Mouse (Mus musculus) gastrocnemius, postnatal 36 days (tissue): ENCODE measurements around the gene Tjp1. TPM values are rescaled to one million over a fixed set of nuclear protein-coding genes. Genes with fewer than 3 reads are reported as not detected.

ENCODE experiments used
- DNase-seq, 2 experiments: peaks; one replicate each; pipeline ENCODE4 v3.0.0; 2022
- intact Hi-C: fragments of 180-260 bp; cut with DNase I; formaldehyde crosslinking; loops from one replicate; pipeline ENCODE4 v1.15.1; 2025
- long read RNA-seq, 2 experiments: library from polyadenylated mRNA; stranded (forward); transcript quantifications; one replicate each; pipeline ENCODE4 v2.0.0; 2021
- total RNA-seq, 2 experiments: library from RNA; stranded (reverse); gene quantifications; 2 replicates each; pipeline ENCODE4 v1.2.3; 2021

Tjp1 gene
- 10 to 100 TPM; 20.8 to 21.0 TPM for total RNA-seq
- long read RNA-seq, experiment 1, partial matches to known transcripts = 1 of 4 reads
- long read RNA-seq, experiment 1, other reads (novel, unspliced or antisense) = 3 of 4 reads
- long read RNA-seq, experiment 2, partial matches to known transcripts = 1 of 3 reads
- long read RNA-seq, experiment 2, other reads (novel, unspliced or antisense) = 2 of 3 reads

- no peak for DNase-seq
- intact Hi-C loops = no loop called here
Observed at GRCm38 (mm10) chr7:65527071-65528007, at the start of gene Tjp1. TSS of gene Tjp1 (minus strand) at chr7:65527781.

DNA sequence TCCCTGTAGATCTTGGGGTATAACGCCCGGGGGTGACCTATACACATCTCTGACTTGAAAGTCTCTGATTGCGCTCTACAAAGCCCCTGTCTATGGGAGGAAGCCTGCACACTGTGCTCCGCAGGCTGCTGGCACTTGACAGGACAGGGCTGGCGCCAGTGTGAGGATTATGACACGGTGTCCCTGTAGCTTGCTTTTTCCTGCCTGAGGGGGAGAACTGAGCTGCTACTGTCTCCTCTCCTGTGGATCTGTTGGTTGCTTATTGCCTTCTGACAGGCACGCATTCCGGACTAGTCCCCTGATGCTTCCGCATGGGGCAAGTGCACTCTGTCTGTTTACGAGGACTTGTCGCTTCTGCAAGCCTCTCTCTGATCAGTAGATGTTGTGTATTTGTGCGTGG is 49.5 kb upstream of the Tjp1 start:
- intact Hi-C loops = no loop called here
- no peak for DNase-seq

DNA sequence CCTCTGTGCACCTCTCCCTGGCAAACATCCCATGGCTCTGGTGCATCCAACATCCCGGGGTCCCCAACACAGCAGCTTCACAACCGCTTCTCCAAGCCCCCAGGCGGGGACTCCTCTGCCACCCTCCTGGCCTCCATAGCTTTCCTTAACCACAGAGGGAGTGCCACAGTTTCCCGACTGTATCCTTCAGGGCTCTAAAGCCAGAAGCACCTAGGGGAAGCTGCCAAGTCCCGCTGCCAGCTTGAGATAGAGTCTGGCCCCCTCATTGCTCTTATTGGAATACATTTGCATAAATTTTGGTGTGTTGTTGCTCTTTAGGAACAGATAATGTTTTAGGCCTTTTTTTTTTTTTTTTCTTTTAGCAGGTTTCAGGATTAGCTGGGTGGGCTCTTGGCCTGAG is 45.1 kb upstream of the Tjp1 start:
- intact Hi-C loops = no loop called here

GRCm38 (mm10) chr7:65570691-65571090 is 43.1 kb upstream of the Tjp1 start:
- intact Hi-C loops = no loop called here
- DNase-seq = no peak

More for the DNA sequence above, 45.1 kb upstream of the Tjp1 start:
- DNase-seq = no peak

DNA sequence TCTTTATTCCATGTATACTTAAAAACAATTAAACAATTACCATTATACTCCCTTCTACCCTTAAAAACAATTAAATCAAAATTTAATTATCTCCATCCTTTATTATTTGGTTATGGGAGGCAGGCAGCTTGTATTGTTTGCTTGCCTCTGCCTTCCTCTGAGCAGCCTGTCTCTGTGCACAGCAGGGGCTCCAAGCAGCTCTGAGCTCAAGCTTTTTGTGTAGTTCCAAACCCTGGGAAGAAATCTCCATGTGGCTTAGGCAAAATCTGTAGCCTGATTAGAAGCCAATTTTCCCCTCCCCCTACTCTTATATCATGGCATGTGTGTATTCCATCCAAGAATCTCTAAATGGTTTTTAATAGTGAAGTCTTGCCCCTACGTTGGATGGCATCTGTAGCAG is 28.4 kb upstream of the Tjp1 start:
- no peak for DNase-seq
- intact Hi-C loops = no loop called here

GRCm38 (mm10) chr7:65545741-65546140 is 18.2 kb upstream of the Tjp1 start:
- intact Hi-C loops = no loop called here
- no peak for DNase-seq

DNA sequence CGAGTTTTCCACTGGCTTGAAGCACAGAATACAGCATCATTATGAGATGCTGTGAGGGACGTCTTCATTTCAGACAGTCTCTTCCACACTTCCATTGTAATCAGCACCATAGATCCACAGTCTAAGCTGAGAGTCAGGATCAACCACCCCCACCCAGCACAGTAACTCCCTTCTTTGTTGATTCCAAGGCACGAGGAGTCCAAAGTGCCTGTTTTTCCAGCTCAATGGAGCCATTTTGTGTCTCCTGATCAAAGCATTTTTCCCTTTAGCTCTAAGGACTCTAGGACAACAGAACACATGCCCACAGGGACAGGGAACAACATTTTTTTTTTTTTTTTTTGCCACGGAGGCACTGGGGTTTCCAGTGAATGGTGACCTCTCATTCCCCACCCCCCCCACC is 5.1 kb upstream of the Tjp1 start:
- intact Hi-C loops = no loop called here
- DNase-seq = no peak

GRCm38 (mm10) chr7:65523116-65523515 is 4.5 kb downstream of the Tjp1 start:
- DNase-seq = no peak
- intact Hi-C loops = no loop called here

DNA sequence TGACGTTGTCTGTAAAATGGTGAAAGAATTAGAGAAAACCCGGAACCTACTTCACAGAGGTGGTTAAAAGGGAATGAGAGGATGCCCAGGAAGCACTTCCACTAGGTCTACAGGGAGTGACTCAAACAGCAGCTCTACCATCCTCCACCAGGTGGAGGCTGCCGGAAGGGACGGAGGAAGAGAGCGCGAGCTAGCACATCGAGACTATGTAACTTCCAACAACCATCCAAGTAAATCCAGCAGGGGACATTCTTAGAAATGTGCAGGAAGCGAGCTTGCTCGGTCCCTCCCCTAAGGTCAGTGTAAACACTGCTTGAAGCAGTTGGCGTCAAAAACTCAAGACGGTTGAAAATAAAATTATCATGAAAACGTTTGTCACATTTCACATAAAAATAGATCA is 5.1 kb downstream of the Tjp1 start:
- intact Hi-C loops = no loop called here
- DNase-seq = no peak

- no peak for DNase-seq
- intact Hi-C loops = no loop called here
Observed at GRCm38 (mm10) chr7:65520622-65521021, 7.0 kb downstream of the Tjp1 start.

DNA sequence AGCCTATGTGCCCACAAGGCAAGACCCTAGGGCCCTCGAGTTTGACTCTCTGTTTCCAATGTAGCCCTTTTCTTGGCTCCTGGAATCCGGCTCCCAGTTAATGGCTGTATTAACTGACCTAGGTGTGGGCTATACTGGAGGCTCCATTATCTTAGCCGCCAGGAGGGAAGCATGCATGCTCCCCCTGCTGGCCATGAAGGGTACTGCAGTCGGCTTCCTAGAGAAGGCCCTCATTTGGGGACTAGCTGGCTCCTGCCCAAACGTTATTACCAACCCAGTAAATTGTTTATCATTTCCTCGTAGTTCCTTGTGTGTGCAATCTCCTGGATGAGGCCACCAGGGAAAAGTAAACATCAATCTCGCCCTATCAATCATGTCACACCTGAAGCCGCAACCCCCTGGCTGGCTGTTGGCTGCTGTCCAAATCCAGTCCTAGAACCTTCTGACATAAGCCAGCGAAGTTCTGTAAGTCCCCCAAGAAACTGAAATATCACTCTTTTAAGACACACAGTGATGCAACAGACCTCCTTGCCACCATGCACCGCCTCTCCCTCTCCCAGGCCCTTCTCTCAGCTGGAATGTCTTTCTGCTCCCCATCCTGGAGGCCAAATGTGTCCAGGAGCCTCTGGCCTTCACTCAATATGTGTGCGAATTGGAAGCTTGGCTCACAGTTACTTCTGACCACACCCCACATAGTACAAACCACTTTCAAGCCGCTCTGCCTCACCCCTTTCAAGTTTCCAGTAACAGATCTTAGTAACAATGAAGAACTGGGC is 7.6 kb downstream of the Tjp1 start:
- peak; percentile 45 to 61 for DNase-seq
- intact Hi-C loops = loop anchor here (5.0 kb wide), 1 partner anchor 203 kb away; no protein-coding TSS in a partner anchor

DNA sequence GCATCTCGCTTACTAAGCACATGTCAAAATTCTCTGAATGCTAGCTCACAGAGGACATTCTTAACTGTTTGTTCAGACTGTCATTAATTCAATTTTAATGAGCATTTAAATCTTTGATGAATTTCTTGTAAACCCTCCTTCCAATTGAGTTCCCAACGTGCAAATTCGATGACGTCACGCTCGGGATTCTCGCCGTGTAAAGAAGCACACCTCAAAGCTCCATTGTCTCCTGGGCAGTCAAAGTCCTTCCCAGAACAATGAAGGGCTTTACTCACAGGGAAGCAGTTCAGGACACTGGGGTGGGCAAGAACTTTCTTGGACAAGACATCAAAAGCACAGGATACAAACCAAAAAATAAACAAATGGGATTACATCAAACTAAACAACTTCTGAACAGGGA is 10.7 kb downstream of the Tjp1 start:
- DNase-seq = no peak
- intact Hi-C loops = loop anchor here (5.0 kb wide), 1 partner anchor 200 kb away; no protein-coding TSS in a partner anchor

GRCm38 (mm10) chr7:65513451-65514179 is 14.0 kb downstream of the Tjp1 start:
- no peak for DNase-seq
- intact Hi-C loops = no loop called here

- peak in 1 of 2 experiments; percentile 16 for DNase-seq
- intact Hi-C loops = no loop called here
Observed at GRCm38 (mm10) chr7:65509357-65509756, 18.2 kb downstream of the Tjp1 start.

GRCm38 (mm10) chr7:65507341-65507740 is 20.2 kb downstream of the Tjp1 start:
- intact Hi-C loops = no loop called here
- DNase-seq = no peak

GRCm38 (mm10) chr7:65502486-65503322 is 24.9 kb downstream of the Tjp1 start:
- intact Hi-C loops = no loop called here
- DNase-seq = no peak

DNA sequence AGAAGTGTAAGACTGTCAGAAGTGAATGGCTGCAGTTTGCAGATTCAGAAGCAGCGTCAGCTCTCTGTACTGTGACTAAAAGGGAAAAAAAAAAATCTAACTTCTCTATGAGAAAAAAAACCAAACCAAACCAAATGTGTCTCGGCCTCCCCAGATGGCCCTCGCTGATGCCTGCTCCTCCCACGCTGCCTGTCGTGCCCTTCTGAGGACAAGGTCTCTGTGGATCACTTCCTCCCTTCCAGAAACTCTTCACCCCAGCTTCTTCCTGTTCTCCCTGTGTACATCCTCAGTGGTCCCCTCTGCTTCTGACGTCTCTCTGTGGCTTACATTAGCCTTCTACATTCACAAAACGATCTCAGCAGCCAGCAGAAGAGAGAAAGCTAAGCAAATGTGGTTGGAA is 26.8 kb downstream of the Tjp1 start:
- DNase-seq = no peak
- intact Hi-C loops = no loop called here

- intact Hi-C loops = loop anchor here (1.0 kb wide), 1 partner anchor 179 kb away; no protein-coding TSS in a partner anchor
- peak; percentile 47 to 54 for DNase-seq
Observed at GRCm38 (mm10) chr7:65497733-65498583, 29.6 kb downstream of the Tjp1 start.
